Mouse (Mus musculus): Measurements from ENCODE around the gene Glra1. TPM values are rescaled to one million over a fixed set of nuclear protein-coding genes. Genes with fewer than 3 reads are reported as not detected.
"Not testable (repeated sequence)": the region's sequence is repeated elsewhere in the genome, so short reads cannot be mapped to it uniquely, and the experiment has no call there.

Gene Glra1
- polyA plus RNA-seq (2012; rRNA removed) = not detected in 2 replicates

- Histone ChIP-seq H3K27me3 (ENCODE audit: control insufficient read depth, insufficient read depth, low read length) (no peaks in the 10 kb centered on the region), H3K4me3 (ENCODE audit: control insufficient read depth, low read depth, low read length) (no peak within 1 kb of the TSS; the same call in 1 of the 2 replicates)
Measured at GRCm38 (mm10) chr11:55607808-55608523, at the start of gene Glra1. Gene Glra1 (minus strand): TSS chr11:55608198.

GRCm38 (mm10) chr11:55636961-55637360, 29.0 kb upstream of the Glra1 start:
- Histone ChIP-seq H3K27ac (ENCODE audit: control insufficient read depth, insufficient read depth, low read depth, low read length) (no peak overlapping the region), H3K4me1 (ENCODE audit: control insufficient read depth, insufficient read depth, low read length) (no peaks in the 10 kb centered on the region)

More at GRCm38 (mm10) chr11:55607808-55608523, at the start of gene Glra1:
- H3K36me3 ChIP-seq (ENCODE audit: control insufficient read depth, insufficient read depth, low read length) = no peaks in the 10 kb centered on the region
- no peak within 1 kb of the TSS for H3K27ac ChIP-seq (ENCODE audit: control insufficient read depth, insufficient read depth, low read depth, low read length)
- H3K4me1 ChIP-seq (ENCODE audit: control insufficient read depth, insufficient read depth, low read length) = peaks cover 3% of the 10 kb centered on the region; the same call in 1 of the 2 replicates
- TF ChIP-seq CTCF (IDR thresholded peaks at IDR 0.05; ENCODE audit: control insufficient read depth, insufficient read depth, insufficient replicate concordance, low read depth, low read length) (no peak), POLR2A (IDR thresholded peaks at IDR 0.05; ENCODE audit: control insufficient read depth, low read depth, low read length) (no peak)

DNA sequence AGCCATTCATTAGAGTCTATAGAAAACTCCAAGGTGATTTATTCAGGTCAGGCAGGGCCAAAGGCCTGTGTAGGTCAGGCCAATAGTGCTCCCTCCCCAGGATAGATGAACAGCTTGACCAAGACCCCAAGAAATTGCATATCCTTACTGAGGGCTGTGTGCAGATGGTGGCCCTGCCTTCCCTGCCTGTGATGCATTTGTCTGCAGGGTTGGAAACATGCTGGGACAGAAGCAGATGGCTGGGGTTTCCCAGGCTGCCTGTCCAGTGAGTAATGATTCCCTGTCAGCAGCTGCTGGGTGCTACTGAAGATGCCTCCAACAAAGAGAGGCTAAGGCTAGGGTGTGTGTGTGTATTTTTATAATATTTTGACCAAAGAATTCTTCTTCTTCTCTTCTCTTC, 25.9 kb upstream of the Glra1 start:
- Histone ChIP-seq H3K4me1 (ENCODE audit: control insufficient read depth, insufficient read depth, low read length) (no peaks in the 10 kb centered on the region), H3K27ac (ENCODE audit: control insufficient read depth, insufficient read depth, low read depth, low read length) (no peak overlapping the region), H3K27me3 (ENCODE audit: control insufficient read depth, insufficient read depth, low read length) (no peaks in the 10 kb centered on the region), H3K36me3 (ENCODE audit: control insufficient read depth, insufficient read depth, low read length) (no peaks in the 10 kb centered on the region), H3K4me3 (ENCODE audit: control insufficient read depth, low read depth, low read length) (no peak overlapping the region)
- TF ChIP-seq CTCF (IDR thresholded peaks at IDR 0.05; ENCODE audit: control insufficient read depth, insufficient read depth, insufficient replicate concordance, low read depth, low read length) (no peak), POLR2A (IDR thresholded peaks at IDR 0.05; ENCODE audit: control insufficient read depth, low read depth, low read length) (no peak)

More at GRCm38 (mm10) chr11:55636961-55637360, 29.0 kb upstream of the Glra1 start:
- no peaks in the 10 kb centered on the region for H3K36me3 ChIP-seq (ENCODE audit: control insufficient read depth, insufficient read depth, low read length)
- TF ChIP-seq CTCF (IDR thresholded peaks at IDR 0.05; ENCODE audit: control insufficient read depth, insufficient read depth, insufficient replicate concordance, low read depth, low read length) = no peak
- no peak for TF ChIP-seq POLR2A (IDR thresholded peaks at IDR 0.05; ENCODE audit: control insufficient read depth, low read depth, low read length)
- H3K27me3 ChIP-seq (ENCODE audit: control insufficient read depth, insufficient read depth, low read length) = no peaks in the 10 kb centered on the region
- no peak overlapping the region for H3K4me3 ChIP-seq (ENCODE audit: control insufficient read depth, low read depth, low read length)

DNA sequence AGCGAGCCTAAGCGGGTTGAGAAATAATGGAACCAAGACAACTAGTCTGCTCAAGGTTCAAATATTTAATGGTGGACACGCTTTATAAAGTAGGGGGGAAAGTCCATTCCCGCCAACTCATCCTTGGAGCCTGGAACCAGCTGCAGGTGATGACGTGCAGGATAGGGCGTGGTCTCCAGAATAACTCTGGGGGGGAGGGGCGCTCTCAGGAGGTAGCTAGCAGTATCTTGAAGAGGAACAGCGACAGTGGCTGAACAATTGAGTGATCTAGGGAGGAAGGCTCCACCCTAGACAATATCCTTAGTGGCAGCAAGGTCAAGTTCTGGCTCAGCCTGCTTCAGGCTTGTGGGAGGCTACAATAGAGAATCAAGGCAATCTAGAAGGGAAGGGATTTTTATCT, 6.6 kb upstream of the Glra1 start:
- not testable (repeated sequence) for H3K27ac ChIP-seq (ENCODE audit: control insufficient read depth, insufficient read depth, low read depth, low read length); H3K27me3 ChIP-seq (ENCODE audit: control insufficient read depth, insufficient read depth, low read length); H3K4me1 ChIP-seq (ENCODE audit: control insufficient read depth, insufficient read depth, low read length); H3K4me3 ChIP-seq (ENCODE audit: control insufficient read depth, low read depth, low read length); H3K36me3 ChIP-seq (ENCODE audit: control insufficient read depth, insufficient read depth, low read length)

DNA sequence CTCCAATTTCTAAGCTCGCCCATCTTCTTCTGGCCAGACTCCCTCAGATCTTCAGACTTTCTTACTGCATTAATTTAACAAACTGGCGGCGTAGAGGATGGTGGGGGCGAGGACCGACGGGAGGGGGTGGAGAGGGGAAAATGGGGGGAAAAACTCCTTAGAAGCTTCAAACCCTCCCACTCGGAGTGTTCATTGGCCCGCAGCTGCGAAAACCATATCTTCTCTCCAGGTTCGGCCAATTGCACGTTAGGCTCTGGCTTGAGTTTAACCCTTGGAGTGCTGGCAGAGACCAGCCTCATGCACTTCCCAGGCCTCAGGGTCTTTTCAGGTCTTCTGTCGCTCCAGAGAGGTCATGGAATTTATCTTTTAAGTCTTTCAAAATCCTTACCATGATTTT, 524 bp upstream of the Glra1 start:
- Histone ChIP-seq H3K36me3 (ENCODE audit: control insufficient read depth, insufficient read depth, low read length) (no peaks in the 10 kb centered on the region), H3K4me1 (ENCODE audit: control insufficient read depth, insufficient read depth, low read length) (peaks cover 3% of the 10 kb centered on the region; the same call in 1 of the 2 replicates), H3K4me3 (ENCODE audit: control insufficient read depth, low read depth, low read length) (no peak overlapping the region; the same call in 1 of the 2 replicates), H3K27ac (ENCODE audit: control insufficient read depth, insufficient read depth, low read depth, low read length) (no peak overlapping the region), H3K27me3 (ENCODE audit: control insufficient read depth, insufficient read depth, low read length) (no peaks in the 10 kb centered on the region)
- no peak for TF ChIP-seq POLR2A (IDR thresholded peaks at IDR 0.05; ENCODE audit: control insufficient read depth, low read depth, low read length)
- TF ChIP-seq CTCF (IDR thresholded peaks at IDR 0.05; ENCODE audit: control insufficient read depth, insufficient read depth, insufficient replicate concordance, low read depth, low read length) = no peak

DNA sequence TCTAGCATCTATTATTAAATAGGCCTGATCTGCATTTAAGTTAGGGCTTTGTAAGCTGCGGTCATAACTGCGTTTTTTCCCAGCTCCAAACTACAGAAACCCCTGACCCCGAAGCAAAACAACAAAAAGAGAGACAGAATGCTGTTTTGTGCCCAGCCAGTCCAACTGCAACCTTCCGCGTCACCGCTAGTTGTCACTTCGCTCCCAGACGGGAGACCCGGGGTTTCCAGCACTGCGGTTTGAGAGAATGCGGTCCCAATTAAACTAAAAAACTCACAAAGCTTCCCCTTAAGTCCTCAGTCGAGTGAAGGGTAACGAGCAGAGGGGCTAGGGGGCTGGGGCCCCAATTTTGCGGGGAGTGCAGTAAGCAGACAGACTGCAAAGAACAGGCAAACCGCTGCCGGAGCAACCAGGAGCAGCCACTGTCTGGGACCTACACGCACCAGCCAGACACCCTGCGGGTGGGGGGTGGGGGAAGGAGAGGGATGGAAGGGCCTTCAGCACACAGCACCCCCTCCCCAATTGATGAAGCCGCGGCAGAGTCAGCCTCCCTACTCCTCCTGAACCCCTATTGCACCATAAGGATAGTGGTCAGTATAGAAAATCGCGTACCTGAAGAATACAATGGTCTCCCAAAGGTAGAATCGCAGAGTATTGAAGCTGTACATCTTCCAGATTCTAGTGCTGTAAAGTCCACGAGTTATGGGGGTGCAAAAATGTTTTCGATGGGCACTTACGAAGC, 761 bp downstream of the Glra1 start:
- H3K27ac ChIP-seq (ENCODE audit: control insufficient read depth, insufficient read depth, low read depth, low read length) = no peak overlapping the region
- TF ChIP-seq POLR2A (IDR thresholded peaks at IDR 0.05; ENCODE audit: control insufficient read depth, low read depth, low read length) = no peak
- 0 out of 2 replicates have a peak, but pooled peaks have one; percentile 5 for TF ChIP-seq CTCF (IDR thresholded peaks at IDR 0.05; ENCODE audit: control insufficient read depth, insufficient read depth, insufficient replicate concordance, low read depth, low read length)

GRCm38 (mm10) chr11:55601447-55602065, 6.4 kb downstream of the Glra1 start:
- Histone ChIP-seq H3K4me3 (ENCODE audit: control insufficient read depth, low read depth, low read length) (no peak overlapping the region), H3K4me1 (ENCODE audit: control insufficient read depth, insufficient read depth, low read length) (no peaks in the 10 kb centered on the region), H3K27me3 (ENCODE audit: control insufficient read depth, insufficient read depth, low read length) (no peaks in the 10 kb centered on the region), H3K36me3 (ENCODE audit: control insufficient read depth, insufficient read depth, low read length) (no peaks in the 10 kb centered on the region), H3K27ac (ENCODE audit: control insufficient read depth, insufficient read depth, low read depth, low read length) (no peak overlapping the region)
- TF ChIP-seq POLR2A (IDR thresholded peaks at IDR 0.05; ENCODE audit: control insufficient read depth, low read depth, low read length) = no peak
- no peak for TF ChIP-seq CTCF (IDR thresholded peaks at IDR 0.05; ENCODE audit: control insufficient read depth, insufficient read depth, insufficient replicate concordance, low read depth, low read length)

More for the DNA sequence above, 761 bp downstream of the Glra1 start:
- Histone ChIP-seq H3K36me3 (ENCODE audit: control insufficient read depth, insufficient read depth, low read length) (no peaks in the 10 kb centered on the region), H3K27me3 (ENCODE audit: control insufficient read depth, insufficient read depth, low read length) (no peaks in the 10 kb centered on the region), H3K4me1 (ENCODE audit: control insufficient read depth, insufficient read depth, low read length) (peaks cover 3% of the 10 kb centered on the region; the same call in 1 of the 2 replicates), H3K4me3 (ENCODE audit: control insufficient read depth, low read depth, low read length) (no peak overlapping the region; the same call in 1 of the 2 replicates)

Measured in testis, adult 2 months (tissue).